Mouse (Mus musculus): ENCODE results near the gene Gm20604. TPM values are rescaled to one million over a fixed set of nuclear protein-coding genes. Genes with fewer than 3 reads are reported as not detected.

Gm20604 gene
- polyA plus RNA-seq, 1 experiment from 2014 or later, result 24.2 TPM

Other genes starting within 250 kb of the Gm20604 start
- 7.0 and 14.3 TPM in 2 replicates for gene Chga, start 203.7 kb downstream of the Gm20604 start, polyA plus RNA-seq (2014; fragmentation: Nextera tagmentation; extraction: Ambion mirVana)
- gene Itpk1, start 53.7 kb downstream of the Gm20604 start, polyA plus RNA-seq (2014; fragmentation: Nextera tagmentation; extraction: Ambion mirVana), result 25.7 and 31.5 TPM in 2 replicates
- 21.0 and 27.3 TPM in 2 replicates for gene Moap1, start 15.0 kb downstream of the Gm20604 start, polyA plus RNA-seq (2014; fragmentation: Nextera tagmentation; extraction: Ambion mirVana)
- gene Tmem251, start 14.9 kb downstream of the Gm20604 start, polyA plus RNA-seq (2014; fragmentation: Nextera tagmentation; extraction: Ambion mirVana), result 12.6 and 14.7 TPM in 2 replicates
- not detected in 2 replicates for gene Gm28051, start 907 bp downstream of the Gm20604 start, polyA plus RNA-seq (2014; fragmentation: Nextera tagmentation; extraction: Ambion mirVana)
- 26.5 and 30.4 TPM in 2 replicates for gene Gon7, start 869 bp downstream of the Gm20604 start, polyA plus RNA-seq (2014; fragmentation: Nextera tagmentation; extraction: Ambion mirVana)
- gene Ubr7, start 705 bp downstream of the Gm20604 start, polyA plus RNA-seq (2014; fragmentation: Nextera tagmentation; extraction: Ambion mirVana), result 45.7 and 50.9 TPM in 2 replicates
- gene Btbd7, start 119.8 kb upstream of the Gm20604 start, polyA plus RNA-seq (2014; fragmentation: Nextera tagmentation; extraction: Ambion mirVana), result 19.7 and 22.0 TPM in 2 replicates
- not detected in 2 replicates for gene Cox8c, start 140.6 kb upstream of the Gm20604 start, polyA plus RNA-seq (2014; fragmentation: Nextera tagmentation; extraction: Ambion mirVana)
- 0.65 and 0.81 TPM in 2 replicates for gene Unc79, start 190.2 kb upstream of the Gm20604 start, polyA plus RNA-seq (2014; fragmentation: Nextera tagmentation; extraction: Ambion mirVana)